Mouse (Mus musculus) hindbrain, embryonic 14.5 days (tissue): ENCODE results near the gene Per3. TPM values are rescaled to one million over a fixed set of nuclear protein-coding genes. Genes with fewer than 3 reads are reported as not detected.
A peak's percentile ranks its signal among the peaks of the same experiment; 100 is the strongest.
"Not testable (repeated sequence)": the region's sequence is repeated elsewhere in the genome, so short reads cannot be mapped to it uniquely, and the experiment has no call there.

ENCODE experiments used
- ATAC-seq: fragments of 200-750 bp; cut with Nextera tagmentation; 2 replicates; pipeline ENCODE4 v1.8.0; 2017; ENCODE audit warnings: moderate number of reproducible peaks, mild to moderate bottlenecking, moderate TSS enrichment, moderate library complexity; ENCODE audit not compliant: low FRiP score
- DNase-seq: peaks from one replicate; pipeline ENCODE4 v3.0.0-alpha.2; 2015; ENCODE audit warnings: low spot score
- H3K27ac ChIP-seq: fragments of 300-500 bp; sonication (generic); 2 replicates; pipeline ENCODE4 v1.5.1; 2014; ENCODE audit warnings: mild to moderate bottlenecking, moderate library complexity
- H3K27me3 ChIP-seq: fragments of 300-500 bp; sonication (generic); 2 replicates; pipeline ENCODE4 v1.6.1; 2014; ENCODE audit warnings: mild to moderate bottlenecking, low read length, mixed read lengths; ENCODE audit not compliant: control insufficient read depth, insufficient read depth
- H3K36me3 ChIP-seq: fragments of 300-500 bp; sonication (generic); replicated peaks from 2 replicates; pipeline ENCODE4 v1.6.1; 2014; ENCODE audit not compliant: control insufficient read depth, insufficient read depth
- H3K4me1 ChIP-seq: fragments of 300-500 bp; sonication (generic); replicated peaks from 2 replicates; pipeline ENCODE4 v1.6.1; 2014; ENCODE audit warnings: antibody characterized with exemption, low read length, mixed read lengths; ENCODE audit not compliant: control insufficient read depth, insufficient read depth
- H3K4me2 ChIP-seq: fragments of 300-500 bp; sonication (generic); replicated peaks from 2 replicates; pipeline ENCODE4 v1.6.1; 2014; ENCODE audit warnings: mild to moderate bottlenecking, moderate library complexity
- H3K4me3 ChIP-seq: fragments of 300-500 bp; sonication (generic); replicated peaks from 2 replicates; pipeline ENCODE4 v1.5.1; 2014; ENCODE audit warnings: mild to moderate bottlenecking, low read length
- H3K9ac ChIP-seq: fragments of 300-500 bp; sonication (generic); 2 replicates; pipeline ENCODE4 v1.6.1; 2014
- H3K9me3 ChIP-seq: fragments of 300-500 bp; sonication (generic); 2 replicates; pipeline ENCODE4 v1.6.1; 2016; ENCODE audit warnings: low read length; ENCODE audit not compliant: control insufficient read depth
- WGBS: fragments of 180-500 bp; shearing (Covaris S2); extraction: QIAGEN DNeasy Blood & Tissue Kit; methylation state at CpG from one replicate; pipeline ENCODE4 v1.1.7; 2014; 5-methylcytosine and 5-hydroxymethylcytosine counted together
- polyA plus RNA-seq: library from polyadenylated mRNA; unstranded; fragments of >200 nt; fragmentation: Nextera tagmentation; extraction: Ambion mirVana; gene quantifications from 2 replicates; pipeline ENCODE4 v1.2.1, GENCODE M21; 2014

Per3 gene
- polyA plus RNA-seq, 1 experiment from 2014 or later = 5.1 TPM

DNA sequence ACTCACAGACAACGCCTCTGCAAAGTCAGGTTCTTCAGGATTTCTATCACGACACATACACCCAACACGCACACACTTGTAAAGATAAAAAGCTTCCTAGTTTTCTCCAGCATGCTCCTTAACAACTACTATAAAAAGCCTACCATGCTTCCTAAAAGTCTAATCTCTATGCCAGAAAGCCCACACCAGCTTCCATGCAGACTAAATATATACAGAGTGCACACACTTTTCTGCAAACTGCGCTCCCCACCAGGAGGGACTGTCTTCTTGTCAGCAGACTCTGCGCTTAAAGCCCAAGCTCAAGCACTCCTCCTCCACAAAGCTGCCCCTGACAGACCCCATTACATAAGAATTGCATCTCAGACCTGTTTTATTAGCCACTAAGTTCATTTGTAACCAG is 3.0 kb downstream of the Per3 start:
- ATAC-seq = no peak
- H3K9me3 ChIP-seq = no peaks in the 10 kb centered on the region
- 92% methylated on average over 5 of the region's 5 CpGs for WGBS

DNA sequence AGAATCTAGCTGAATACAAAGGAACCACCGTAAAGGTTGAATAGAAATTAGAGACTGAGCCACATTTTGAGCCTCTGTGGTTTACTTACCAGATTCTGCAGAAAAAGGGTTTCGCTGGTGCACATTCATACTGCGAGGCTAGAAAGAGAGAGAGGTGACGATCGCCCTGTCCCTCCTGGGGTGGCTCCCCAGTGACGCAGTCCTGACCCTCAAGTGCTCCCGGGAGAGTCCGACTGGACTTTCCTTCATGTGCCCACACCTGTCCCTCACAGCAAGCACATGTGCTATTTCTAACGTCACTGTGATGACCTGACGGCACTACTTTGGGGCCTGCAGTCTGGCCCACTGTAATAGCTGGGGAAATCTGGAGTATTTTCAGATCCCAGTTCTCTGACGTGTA is 6.7 kb downstream of the Per3 start:
- Histone ChIP-seq H3K4me3 (no peak overlapping the region), H3K27me3 (peaks cover 4% of the 10 kb centered on the region), H3K9ac (no peak overlapping the region), H3K27ac (no peak overlapping the region), H3K36me3 (no peaks in the 10 kb centered on the region), H3K9me3 (no peaks in the 10 kb centered on the region), H3K4me2 (no peak overlapping the region), H3K4me1 (no peaks in the 10 kb centered on the region)
- WGBS = 94% methylated on average over 11 of the region's 11 CpGs
- ATAC-seq = no peak
- no peak for DNase-seq

More for the DNA sequence above, 3.0 kb downstream of the Per3 start:
- Histone ChIP-seq H3K27me3 (peaks cover 11% of the 10 kb centered on the region), H3K27ac (no peak overlapping the region), H3K4me1 (peaks cover 8% of the 10 kb centered on the region), H3K4me3 (no peak overlapping the region), H3K4me2 (no peak overlapping the region), H3K36me3 (peaks cover under 1% of the 10 kb centered on the region; the same call in 1 of the 2 replicates), H3K9ac (no peak overlapping the region)
- no peak for DNase-seq

DNA sequence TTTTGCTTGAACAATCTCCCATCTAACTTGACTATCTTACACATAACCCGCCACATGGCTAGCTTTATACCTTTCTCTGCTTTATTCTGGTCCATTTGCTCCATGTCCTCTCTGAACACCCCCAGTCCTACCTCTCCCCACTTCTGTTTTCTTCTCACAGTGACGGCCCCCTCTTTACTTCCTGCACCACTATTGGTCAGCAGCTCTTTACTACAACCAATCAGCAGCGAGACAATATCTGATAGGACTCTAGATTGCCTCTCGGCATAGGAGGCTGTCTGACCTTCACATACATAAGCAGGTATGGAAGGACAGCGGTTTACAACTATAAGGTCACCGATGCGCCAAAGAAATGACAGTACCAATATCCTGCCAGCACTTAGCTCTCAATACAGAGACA is 7.9 kb downstream of the Per3 start:
- no peak for ATAC-seq
- Histone ChIP-seq H3K27me3 (no peaks in the 10 kb centered on the region), H3K9ac (no peak overlapping the region), H3K27ac (no peak overlapping the region), H3K4me2 (no peak overlapping the region), H3K36me3 (no peaks in the 10 kb centered on the region), H3K4me1 (no peaks in the 10 kb centered on the region), H3K9me3 (no peaks in the 10 kb centered on the region), H3K4me3 (no peak overlapping the region)
- 90% methylated on average over 7 of the region's 7 CpGs for WGBS
- DNase-seq = no peak

DNA sequence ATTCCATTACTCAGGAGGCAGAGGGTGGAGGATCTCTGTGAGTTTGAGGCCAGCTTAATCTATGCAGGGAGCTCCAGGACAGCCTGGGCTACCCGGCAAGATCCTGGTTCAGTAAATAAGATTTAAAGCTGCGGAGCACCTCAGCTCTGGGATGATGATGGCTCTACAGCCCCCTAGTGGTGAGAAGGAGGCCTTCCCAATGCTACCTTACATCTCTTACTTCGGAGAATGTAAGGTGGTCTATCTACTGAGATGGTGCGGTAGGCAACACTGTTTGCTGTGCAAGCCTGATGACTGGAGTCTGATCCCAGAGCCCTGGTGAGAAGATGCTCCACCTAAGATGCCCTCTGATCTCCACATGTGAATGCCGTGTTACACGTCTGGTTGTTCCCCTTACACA is 17.5 kb downstream of the Per3 start:
- no peaks in the 10 kb centered on the region for H3K27me3 ChIP-seq
- H3K9me3 ChIP-seq = no peaks in the 10 kb centered on the region
- H3K27ac ChIP-seq = no peak overlapping the region
- no peak overlapping the region for H3K9ac ChIP-seq
- no peak overlapping the region for H3K4me3 ChIP-seq
- 49% methylated on average over 6 of the region's 6 CpGs for WGBS
- DNase-seq (peak; percentile 65), ATAC-seq (peak; percentile 55; the same call in 1 of the 2 replicates)
- no peaks in the 10 kb centered on the region; the same call in none of the 2 replicates for H3K36me3 ChIP-seq
- no peaks in the 10 kb centered on the region for H3K4me1 ChIP-seq
- no peak overlapping the region for H3K4me2 ChIP-seq

DNA sequence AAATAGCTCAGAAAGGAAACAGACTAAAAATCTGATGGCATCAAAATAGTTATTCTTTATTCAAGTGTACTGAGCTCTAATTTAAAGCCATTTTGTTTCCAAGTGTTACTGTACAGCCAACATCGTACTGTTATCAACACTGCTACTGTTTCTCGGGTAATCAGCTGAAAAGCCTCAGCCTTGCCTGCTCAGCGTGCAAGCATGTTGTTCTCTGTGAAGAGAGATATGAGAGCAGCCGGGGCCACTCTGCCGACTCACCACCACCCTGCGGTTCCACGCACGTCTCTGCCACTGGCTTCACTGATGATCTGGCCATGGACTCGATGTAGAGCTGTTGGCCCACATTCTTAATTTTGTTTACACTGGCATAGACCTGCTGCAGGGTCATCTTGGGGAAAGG is 20.3 kb downstream of the Per3 start:
- 92% methylated on average over 9 of the region's 9 CpGs for WGBS

DNA sequence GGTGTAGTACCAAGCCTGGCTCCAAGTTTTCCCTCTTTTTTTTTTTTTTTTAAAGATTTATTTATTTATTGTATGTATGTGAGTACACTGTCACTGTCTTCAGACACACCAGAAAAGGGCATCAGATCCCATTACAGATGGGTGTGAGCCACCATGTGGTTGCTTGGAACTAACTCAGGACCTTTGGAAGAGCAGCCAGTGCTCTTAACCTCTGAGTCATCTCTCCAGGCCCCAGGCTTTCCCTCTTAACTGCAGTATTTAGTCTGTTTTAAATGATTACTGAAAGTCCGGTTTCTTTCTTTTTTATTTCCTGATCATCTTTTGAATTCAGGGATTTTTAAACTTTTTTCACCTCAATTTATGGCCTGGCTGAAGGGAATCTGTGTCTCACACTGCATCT is 27.1 kb downstream of the Per3 start:
- DNase-seq, H3K27ac ChIP-seq, H3K4me1 ChIP-seq, ATAC-seq, H3K27me3 ChIP-seq, H3K9ac ChIP-seq, H3K9me3 ChIP-seq, H3K4me2 ChIP-seq, H3K4me3 ChIP-seq: not testable (repeated sequence)
- peaks cover 31% of the 10 kb centered on the region for H3K36me3 ChIP-seq
- WGBS = 100% methylated on average over 1 of the region's 1 CpGs

More for the DNA sequence above, 20.3 kb downstream of the Per3 start:
- Histone ChIP-seq H3K4me3 (no peak overlapping the region), H3K9ac (no peak overlapping the region), H3K9me3 (no peaks in the 10 kb centered on the region), H3K27me3 (no peaks in the 10 kb centered on the region), H3K36me3 (no peaks in the 10 kb centered on the region; the same call in none of the 2 replicates), H3K27ac (no peak overlapping the region), H3K4me2 (no peak overlapping the region), H3K4me1 (no peaks in the 10 kb centered on the region)
- ATAC-seq (no peak), DNase-seq (no peak)

DNA sequence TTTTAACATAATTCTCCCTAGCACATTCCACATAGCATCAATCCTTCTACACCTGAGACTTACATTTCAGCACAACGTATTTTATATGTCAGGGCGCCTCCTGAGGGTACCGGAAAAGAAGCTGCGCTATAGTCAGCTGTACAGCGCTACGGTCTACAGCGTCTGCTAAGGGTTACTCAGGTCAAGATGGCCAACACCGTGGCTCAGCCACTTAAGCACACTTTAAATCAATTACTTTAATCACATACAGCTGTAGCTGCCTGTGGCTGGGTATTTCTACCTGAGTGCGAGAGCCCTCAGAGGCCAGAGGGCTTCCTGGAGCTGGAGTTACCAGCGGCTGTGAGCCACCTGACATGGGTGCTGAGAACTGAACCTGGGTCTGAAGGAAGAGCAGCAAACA is 28.5 kb downstream of the Per3 start:
- DNase-seq = no peak
- WGBS = 94% methylated on average over 10 of the region's 10 CpGs
- no peak for ATAC-seq
- Histone ChIP-seq H3K9me3 (no peaks in the 10 kb centered on the region), H3K4me3 (no peak overlapping the region), H3K27ac (no peak overlapping the region), H3K4me2 (no peak overlapping the region), H3K9ac (no peak overlapping the region), H3K27me3 (no peaks in the 10 kb centered on the region), H3K36me3 (peaks cover 36% of the 10 kb centered on the region), H3K4me1 (no peaks in the 10 kb centered on the region)

DNA sequence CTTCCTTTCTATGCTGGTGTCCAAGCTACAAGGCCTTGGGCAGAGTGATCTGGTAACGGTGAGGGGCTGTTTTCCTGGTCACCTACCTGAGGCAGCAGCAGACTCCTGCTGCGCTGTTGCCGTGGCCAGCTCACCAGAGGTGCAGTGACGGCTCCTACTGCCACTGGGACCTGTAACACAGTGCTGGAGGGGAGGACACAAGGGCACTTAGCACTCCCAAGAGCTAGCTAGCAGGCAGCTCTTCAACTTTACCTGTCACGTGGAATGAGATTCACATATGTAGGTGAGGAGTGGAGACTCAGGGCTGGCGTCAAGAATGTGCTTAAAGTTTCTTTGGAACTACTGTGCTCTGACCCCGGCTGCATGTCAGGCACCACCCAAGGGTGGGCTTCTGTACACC is 34.1 kb downstream of the Per3 start:
- ATAC-seq (no peak), DNase-seq (no peak)
- 95% methylated on average over 7 of the region's 7 CpGs for WGBS
- H3K4me1 ChIP-seq = no peaks in the 10 kb centered on the region
- no peak overlapping the region for H3K4me3 ChIP-seq
- no peak overlapping the region for H3K27ac ChIP-seq
- H3K36me3 ChIP-seq = peaks cover 12% of the 10 kb centered on the region; the same call in 1 of the 2 replicates
- no peak overlapping the region for H3K9ac ChIP-seq
- no peaks in the 10 kb centered on the region for H3K9me3 ChIP-seq
- H3K4me2 ChIP-seq = no peak overlapping the region
- H3K27me3 ChIP-seq = no peaks in the 10 kb centered on the region

DNA sequence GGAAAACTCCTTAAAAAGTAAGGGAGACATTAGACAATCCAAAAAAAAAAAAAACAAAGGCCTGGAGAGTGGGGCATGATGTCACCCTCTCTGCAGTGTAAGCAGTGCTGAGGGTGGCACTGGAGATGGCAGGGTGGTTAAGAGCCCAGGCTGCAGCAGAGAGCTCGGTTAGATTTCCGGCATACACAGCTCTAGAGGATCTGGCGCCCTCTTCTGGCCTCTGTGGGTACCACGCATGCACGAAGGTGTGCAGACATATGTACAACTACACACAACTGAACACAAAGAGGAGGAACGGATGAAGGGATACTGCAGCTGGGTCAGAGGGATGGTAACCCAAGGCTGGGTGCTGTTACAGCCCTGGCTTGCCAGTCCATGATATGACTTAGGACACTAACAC is 37.5 kb downstream of the Per3 start:
- ATAC-seq = no peak
- Histone ChIP-seq H3K27ac (no peak overlapping the region), H3K4me3 (no peak overlapping the region), H3K27me3 (no peaks in the 10 kb centered on the region), H3K36me3 (peaks cover 6% of the 10 kb centered on the region; the same call in 1 of the 2 replicates), H3K4me1 (no peaks in the 10 kb centered on the region), H3K9ac (no peak overlapping the region), H3K4me2 (no peak overlapping the region), H3K9me3 (no peaks in the 10 kb centered on the region)
- no peak for DNase-seq
- WGBS = 48% methylated on average over 6 of the region's 6 CpGs

DNA sequence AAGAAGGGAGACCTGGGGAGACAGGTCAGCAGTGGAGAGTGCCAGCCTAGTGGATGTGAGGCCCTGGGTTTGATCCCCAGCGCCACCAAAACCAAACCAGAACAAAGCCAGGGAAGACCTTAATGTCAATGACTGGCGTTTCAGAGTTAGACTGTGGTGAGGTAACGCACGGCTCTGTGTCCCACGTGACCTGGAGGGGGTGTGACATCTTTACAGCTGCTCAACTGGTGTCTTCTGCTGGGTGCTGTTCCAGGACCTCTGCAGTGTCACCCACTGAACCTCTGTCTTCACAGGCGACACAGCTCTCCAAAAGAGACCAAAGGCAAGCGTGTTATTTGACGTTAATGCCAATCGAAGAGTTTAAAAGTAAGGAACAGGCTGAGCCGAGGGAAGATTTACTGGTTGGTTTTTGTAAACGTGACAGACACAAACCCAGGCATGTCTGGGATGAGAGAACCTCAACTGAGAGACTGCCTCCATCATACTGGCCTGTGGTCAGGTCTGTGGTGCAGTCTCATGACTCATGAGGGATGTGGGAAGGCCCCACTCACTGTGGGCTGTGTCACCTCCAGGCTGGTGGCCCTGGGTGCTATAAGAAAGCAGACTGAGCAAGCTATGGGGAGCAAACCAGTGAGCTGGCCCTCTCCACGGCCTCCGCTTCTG is 38.7 kb downstream of the Per3 start:
- no peak overlapping the region for H3K9ac ChIP-seq
- no peaks in the 10 kb centered on the region for H3K4me1 ChIP-seq
- ATAC-seq (no peak), DNase-seq (no peak)
- H3K9me3 ChIP-seq = no peaks in the 10 kb centered on the region
- H3K36me3 ChIP-seq = 0 out of 2 replicates have a peak, but pooled peaks cover 6% of the 10 kb centered on the region
- 95% methylated on average over 13 of the region's 13 CpGs for WGBS
- H3K4me2 ChIP-seq = no peak overlapping the region
- no peaks in the 10 kb centered on the region for H3K27me3 ChIP-seq
- no peak overlapping the region for H3K4me3 ChIP-seq
- H3K27ac ChIP-seq = no peak overlapping the region
